Mouse (Mus musculus) embryonic facial prominence, embryonic 15.5 days (tissue): ENCODE data around the gene Mtmr12. TPM values are rescaled to one million over a fixed set of nuclear protein-coding genes. Genes with fewer than 3 reads are reported as not detected.
"Not testable (repeated sequence)": the region's sequence is repeated elsewhere in the genome, so short reads cannot be mapped to it uniquely, and the experiment has no call there.

ENCODE experiments used
- ATAC-seq: fragments of 200-750 bp; cut with Nextera tagmentation; 2 replicates; pipeline ENCODE4 v1.8.0; 2017; ENCODE audit warnings: low read depth, moderate TSS enrichment; ENCODE audit not compliant: insufficient number of reproducible peaks, low FRiP score, low TSS enrichment
- H3K27ac ChIP-seq: fragments of 300-500 bp; sonication (generic); replicated peaks from 2 replicates; pipeline ENCODE4 v1.5.1; 2015; ENCODE audit warnings: mild to moderate bottlenecking, inconsistent platforms
- H3K27me3 ChIP-seq: fragments of 300-500 bp; sonication (generic); 2 replicates; pipeline ENCODE4 v1.6.1; 2015; ENCODE audit warnings: inconsistent platforms
- H3K36me3 ChIP-seq: fragments of 300-500 bp; sonication (generic); 2 replicates; pipeline ENCODE4 v1.6.1; 2015; ENCODE audit warnings: mild to moderate bottlenecking, inconsistent platforms
- H3K4me1 ChIP-seq: fragments of 300-500 bp; sonication (generic); 2 replicates; pipeline ENCODE4 v1.6.1; 2015; ENCODE audit warnings: inconsistent platforms
- H3K4me2 ChIP-seq: fragments of 300-500 bp; sonication (generic); replicated peaks from 2 replicates; pipeline ENCODE4 v1.6.1; 2015; ENCODE audit warnings: mild to moderate bottlenecking, inconsistent platforms
- H3K4me3 ChIP-seq: fragments of 300-500 bp; sonication (generic); replicated peaks from 2 replicates; pipeline ENCODE4 v1.5.1; 2015; ENCODE audit warnings: mild to moderate bottlenecking, inconsistent platforms
- H3K9ac ChIP-seq: fragments of 300-500 bp; sonication (generic); 2 replicates; pipeline ENCODE4 v1.6.1; 2015; ENCODE audit warnings: inconsistent platforms
- H3K9me3 ChIP-seq: fragments of 300-500 bp; sonication (generic); replicated peaks from 2 replicates; pipeline ENCODE4 v1.6.1; 2016; ENCODE audit warnings: inconsistent platforms
- WGBS: fragments of 180-500 bp; shearing (Covaris S2); methylation state at CpG from one replicate; pipeline ENCODE4 v1.1.7; 2015; 5-methylcytosine and 5-hydroxymethylcytosine counted together
- polyA plus RNA-seq: library from polyadenylated mRNA; unstranded; fragments of >200 nt; fragmentation: Nextera tagmentation; extraction: Ambion mirVana; gene quantifications from 2 replicates; pipeline ENCODE4 v1.2.1, GENCODE M21; 2015

The Mtmr12 gene
- polyA plus RNA-seq, 1 experiment from 2014 or later = 16.2 TPM

- Histone ChIP-seq H3K4me2 (no peak overlapping the region), H3K27me3 (no peaks in the 10 kb centered on the region), H3K9ac (no peak overlapping the region), H3K4me1 (peaks cover 19% of the 10 kb centered on the region), H3K36me3 (no peaks in the 10 kb centered on the region), H3K27ac (no peak overlapping the region), H3K4me3 (no peak overlapping the region), H3K9me3 (no peaks in the 10 kb centered on the region)
- no peak for ATAC-seq
Measured at GRCm38 (mm10) chr15:12201856-12202255, 3.0 kb upstream of the Mtmr12 start.

DNA sequence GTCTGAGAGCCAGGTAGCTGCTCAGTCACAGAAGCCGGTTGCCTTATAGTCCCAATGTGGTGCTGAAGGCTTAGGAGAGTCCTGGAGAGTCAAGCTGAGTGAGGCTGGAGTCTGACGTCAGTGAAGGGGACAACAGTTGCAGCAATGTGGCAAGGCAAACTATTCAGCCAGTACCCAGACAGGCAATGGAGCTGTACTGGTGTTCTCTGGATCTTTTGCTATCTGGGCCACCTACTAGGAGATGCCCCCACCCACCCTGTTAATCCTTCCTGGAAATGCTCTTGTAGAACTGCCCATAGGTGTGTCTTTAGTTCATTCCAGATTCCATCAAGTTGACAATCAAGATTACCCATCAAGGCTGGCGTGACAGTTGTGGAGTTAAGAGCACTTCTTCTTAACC, 2.4 kb upstream of the Mtmr12 start:
- no peak for ATAC-seq
- peaks cover 25% of the 10 kb centered on the region for H3K4me1 ChIP-seq
- H3K9me3 ChIP-seq = no peaks in the 10 kb centered on the region
- H3K4me3 ChIP-seq = no peak overlapping the region
- WGBS = 89% methylated on average over 3 of the region's 3 CpGs
- no peak overlapping the region for H3K9ac ChIP-seq
- H3K27ac ChIP-seq = no peak overlapping the region
- H3K36me3 ChIP-seq = no peaks in the 10 kb centered on the region
- no peaks in the 10 kb centered on the region for H3K27me3 ChIP-seq
- no peak overlapping the region for H3K4me2 ChIP-seq

- H3K9ac ChIP-seq, H3K27ac ChIP-seq, H3K4me3 ChIP-seq, H3K9me3 ChIP-seq, H3K27me3 ChIP-seq, H3K4me2 ChIP-seq, ATAC-seq, H3K36me3 ChIP-seq: not testable (repeated sequence)
- 95% methylated on average over 5 of the region's 5 CpGs for WGBS
- H3K4me1 ChIP-seq = peaks cover 28% of the 10 kb centered on the region
Measured at GRCm38 (mm10) chr15:12203008-12203407, 1.8 kb upstream of the Mtmr12 start.

- peak overlapping the region; percentile 91 for H3K27ac ChIP-seq
- no peak for ATAC-seq
- H3K4me3 ChIP-seq = peak overlapping the region; percentile 92
- H3K9me3 ChIP-seq = no peaks in the 10 kb centered on the region
- no peaks in the 10 kb centered on the region for H3K27me3 ChIP-seq
- WGBS = 20% methylated on average over 10 of the region's 10 CpGs
- H3K4me1 ChIP-seq = peaks cover 28% of the 10 kb centered on the region
- H3K36me3 ChIP-seq = no peaks in the 10 kb centered on the region
- peak overlapping the region; percentile 52 for H3K4me2 ChIP-seq
- no peak overlapping the region for H3K9ac ChIP-seq
Measured at GRCm38 (mm10) chr15:12203512-12204318, 1.1 kb upstream of the Mtmr12 start.

DNA sequence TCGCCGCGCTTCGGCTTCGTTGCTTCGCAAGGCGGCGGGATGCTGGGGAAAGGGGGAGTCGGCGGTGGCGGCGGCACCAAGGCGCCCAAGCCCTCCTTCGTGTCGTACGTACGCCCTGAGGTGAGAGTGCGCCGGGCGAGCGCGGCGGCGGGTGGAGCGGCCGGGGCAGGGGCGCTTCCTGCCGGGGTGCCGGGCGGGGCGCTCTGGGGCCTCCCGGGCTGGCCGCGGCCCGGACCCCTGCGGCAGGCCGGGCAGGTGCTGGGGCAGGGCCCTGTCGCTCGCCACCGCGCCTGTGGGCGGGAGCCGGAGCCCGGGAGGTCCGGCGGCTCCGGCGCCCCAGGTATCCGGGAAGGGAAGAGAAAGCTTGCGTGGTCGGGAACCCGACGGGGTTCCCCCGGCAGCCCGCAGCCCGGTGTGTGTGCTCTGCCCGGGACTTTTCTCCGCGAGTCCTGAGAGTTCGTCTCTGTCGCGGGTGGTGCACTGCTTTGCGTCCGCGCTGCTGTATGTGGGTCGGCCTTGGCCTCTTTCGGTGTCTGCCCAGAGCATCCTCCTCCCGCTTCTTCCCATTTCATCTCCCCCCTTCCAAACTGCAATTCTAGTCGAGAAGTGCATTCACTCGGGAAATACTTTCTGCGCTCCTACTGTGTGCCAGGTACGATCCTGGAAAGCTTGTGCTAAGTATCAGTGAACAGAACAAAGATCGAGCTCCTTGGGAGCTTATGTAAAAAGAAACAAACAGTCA, 503 bp downstream of the Mtmr12 start:
- H3K27me3 ChIP-seq = no peaks in the 10 kb centered on the region
- peak overlapping the region; percentile 92 for H3K4me3 ChIP-seq
- H3K9me3 ChIP-seq = no peaks in the 10 kb centered on the region
- H3K4me1 ChIP-seq = peaks cover 28% of the 10 kb centered on the region
- no peaks in the 10 kb centered on the region for H3K36me3 ChIP-seq
- H3K4me2 ChIP-seq = peak overlapping the region; percentile 67
- peak overlapping the region; percentile 91 for H3K27ac ChIP-seq
- peak overlapping the region; percentile 91 for H3K9ac ChIP-seq
- WGBS = under 1% methylated on average over 73 of the region's 73 CpGs
- peak; percentile 83 for ATAC-seq

GRCm38 (mm10) chr15:12205902-12206645, 1.2 kb downstream of the Mtmr12 start:
- 31% methylated on average over 14 of the region's 14 CpGs for WGBS
- Histone ChIP-seq H3K4me1 (peaks cover 28% of the 10 kb centered on the region), H3K4me3 (peak overlapping the region; percentile 92), H3K27ac (no peak overlapping the region), H3K9me3 (no peaks in the 10 kb centered on the region), H3K36me3 (no peaks in the 10 kb centered on the region), H3K9ac (peak overlapping the region; percentile 91), H3K4me2 (peak overlapping the region; percentile 67), H3K27me3 (no peaks in the 10 kb centered on the region)
- ATAC-seq = no peak

DNA sequence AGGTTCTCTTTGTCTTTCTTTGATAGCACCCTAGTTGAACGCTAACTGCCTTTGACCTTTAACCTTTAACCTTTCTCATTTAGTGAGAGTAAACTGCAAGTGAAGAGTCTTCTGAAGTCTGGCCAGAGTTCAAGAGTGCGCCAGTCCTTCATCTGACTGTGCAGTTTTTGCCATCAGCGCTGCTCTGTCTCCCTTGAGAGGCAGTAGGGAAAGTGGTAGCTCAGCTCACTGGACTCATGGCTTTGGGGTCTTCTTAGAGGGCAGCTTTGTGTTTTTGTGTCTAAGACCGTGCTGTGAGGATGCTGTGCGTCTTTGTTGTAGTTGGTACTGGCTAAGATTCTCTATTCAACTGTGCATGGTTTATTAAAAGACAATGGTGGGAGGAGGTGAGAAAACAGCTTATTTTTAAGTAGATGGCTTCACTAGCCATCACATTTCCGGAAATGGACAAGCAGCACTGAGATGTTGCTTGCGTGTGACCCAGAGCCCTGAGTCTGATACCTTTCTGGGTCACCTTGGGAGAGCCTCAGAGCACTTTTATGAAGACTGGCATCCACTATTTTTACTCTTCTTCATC, 1.9 kb downstream of the Mtmr12 start:
- Histone ChIP-seq H3K9me3 (no peaks in the 10 kb centered on the region), H3K4me2 (0 out of 2 replicates have a peak overlapping the region, but pooled peaks have one; percentile 67), H3K4me3 (0 out of 2 replicates have a peak overlapping the region, but pooled peaks have one; percentile 92), H3K36me3 (no peaks in the 10 kb centered on the region), H3K27me3 (no peaks in the 10 kb centered on the region), H3K27ac (no peak overlapping the region), H3K4me1 (peaks cover 28% of the 10 kb centered on the region), H3K9ac (no peak overlapping the region)
- WGBS = 73% methylated on average over 7 of the region's 7 CpGs
- ATAC-seq = no peak

- H3K27me3 ChIP-seq = no peaks in the 10 kb centered on the region
- H3K4me2 ChIP-seq = no peak overlapping the region
- peaks cover 31% of the 10 kb centered on the region for H3K4me1 ChIP-seq
- H3K27ac ChIP-seq = no peak overlapping the region
- no peak overlapping the region for H3K4me3 ChIP-seq
- ATAC-seq = no peak
- no peaks in the 10 kb centered on the region for H3K36me3 ChIP-seq
- no peaks in the 10 kb centered on the region for H3K9me3 ChIP-seq
- whole genome bisulfite sequencing = 60% methylated on average over 6 of the region's 6 CpGs
- no peak overlapping the region for H3K9ac ChIP-seq
Measured at GRCm38 (mm10) chr15:12207556-12208090, 2.8 kb downstream of the Mtmr12 start.

- H3K4me1 ChIP-seq = peaks cover 25% of the 10 kb centered on the region
- no peak overlapping the region for H3K9ac ChIP-seq
- H3K27me3 ChIP-seq = no peaks in the 10 kb centered on the region
- H3K4me3 ChIP-seq = no peak overlapping the region
- H3K27ac ChIP-seq = no peak overlapping the region
- H3K4me2 ChIP-seq = no peak overlapping the region
- H3K36me3 ChIP-seq = no peaks in the 10 kb centered on the region
- H3K9me3 ChIP-seq = no peaks in the 10 kb centered on the region
- 70% methylated on average over 8 of the region's 8 CpGs for WGBS
- no peak for ATAC-seq
Measured at GRCm38 (mm10) chr15:12211577-12211976, 6.7 kb downstream of the Mtmr12 start.

- Histone ChIP-seq H3K4me3 (no peak overlapping the region), H3K9ac (no peak overlapping the region), H3K27ac (no peak overlapping the region), H3K4me1 (peaks cover 18% of the 10 kb centered on the region), H3K36me3 (no peaks in the 10 kb centered on the region), H3K9me3 (no peaks in the 10 kb centered on the region), H3K4me2 (no peak overlapping the region), H3K27me3 (no peaks in the 10 kb centered on the region)
- ATAC-seq = no peak
- WGBS = 81% methylated on average over 1 of the region's 1 CpGs
Measured at GRCm38 (mm10) chr15:12212266-12212665, 7.4 kb downstream of the Mtmr12 start.
